Mouse (Mus musculus) limb, embryonic 14.5 days (tissue): ENCODE data around the gene E2f2. TPM values are rescaled to one million over a fixed set of nuclear protein-coding genes. Genes with fewer than 3 reads are reported as not detected.
A peak's percentile ranks its signal among the peaks of the same experiment; 100 is the strongest.

Source experiments
- ATAC-seq: fragments of 200-750 bp; cut with Nextera tagmentation; 2 replicates; pipeline ENCODE4 v1.8.0; 2017; ENCODE audit warnings: low read depth, moderate number of reproducible peaks, moderate TSS enrichment; ENCODE audit not compliant: low FRiP score
- DNase-seq: peaks from one replicate; pipeline ENCODE4 v3.0.0-alpha.2; 2015; ENCODE audit warnings: low spot score
- H3K27ac ChIP-seq: fragments of 300-500 bp; sonication (generic); replicated peaks from 2 replicates; pipeline ENCODE4 v1.5.1; 2014; ENCODE audit warnings: low read depth, mild to moderate bottlenecking, low read length, moderate library complexity, mixed read lengths
- H3K27me3 ChIP-seq: fragments of 300-500 bp; sonication (generic); 2 replicates; pipeline ENCODE4 v1.6.1; 2014; ENCODE audit warnings: low read length, mixed read lengths; ENCODE audit not compliant: control insufficient read depth, insufficient read depth
- H3K36me3 ChIP-seq: fragments of 300-500 bp; sonication (generic); 2 replicates; pipeline ENCODE4 v1.6.1; 2014; ENCODE audit warnings: mild to moderate bottlenecking, low read length, moderate library complexity, mixed read lengths; ENCODE audit not compliant: control insufficient read depth, insufficient read depth
- H3K4me1 ChIP-seq: fragments of 300-500 bp; sonication (generic); 2 replicates; pipeline ENCODE4 v1.6.1; 2014; ENCODE audit warnings: antibody characterized with exemption, low read length, mixed read lengths; ENCODE audit not compliant: control insufficient read depth, insufficient read depth
- H3K4me2 ChIP-seq: fragments of 300-500 bp; sonication (generic); replicated peaks from 2 replicates; pipeline ENCODE4 v1.6.1; 2014; ENCODE audit warnings: low read depth, mild to moderate bottlenecking, low read length, moderate library complexity; ENCODE audit not compliant: severe bottlenecking
- H3K4me3 ChIP-seq: fragments of 300-500 bp; sonication (generic); replicated peaks from 2 replicates; pipeline ENCODE4 v1.5.1; 2014; ENCODE audit warnings: low read length
- H3K9ac ChIP-seq: fragments of 300-500 bp; sonication (generic); 2 replicates; pipeline ENCODE4 v1.6.1; 2014; ENCODE audit warnings: mild to moderate bottlenecking, low read depth, low read length, moderate library complexity; ENCODE audit not compliant: severe bottlenecking
- H3K9me3 ChIP-seq: fragments of 300-500 bp; sonication (generic); 2 replicates; pipeline ENCODE4 v1.6.1; 2016; ENCODE audit warnings: low read length; ENCODE audit not compliant: control insufficient read depth
- POLR2A ChIP-seq: fragments of 200-500 bp; IDR thresholded peaks from 2 replicates; pipeline ENCODE4 v1.8.0; 2012; ENCODE audit warnings: inconsistent platforms, mild to moderate bottlenecking, moderate library complexity, borderline replicate concordance; ENCODE audit not compliant: insufficient read depth, insufficient read length; ENCODE audit errors: extremely low read depth
- WGBS: fragments of 180-500 bp; shearing (Covaris S2); extraction: QIAGEN DNeasy Blood & Tissue Kit; methylation state at CpG from one replicate; pipeline ENCODE4 v1.1.7; 2014; 5-methylcytosine and 5-hydroxymethylcytosine counted together
- polyA plus RNA-seq, 2 experiments: library from polyadenylated mRNA; depleted of rRNA in 1 of 2; stranded (reverse) in 1 of 2; unstranded in 1 of 2; fragments of >200 nt; fragmentation: Nextera tagmentation in 1 of 2; extraction: Ambion mirVana in 1 of 2; gene quantifications; 2 replicates each; pipeline versions ENCODE4 v1.2.1 to v1.2.3; 2012 to 2014

E2f2 gene
- polyA plus RNA-seq, 2 experiments, result 6.8 to 8.9 TPM

DNA sequence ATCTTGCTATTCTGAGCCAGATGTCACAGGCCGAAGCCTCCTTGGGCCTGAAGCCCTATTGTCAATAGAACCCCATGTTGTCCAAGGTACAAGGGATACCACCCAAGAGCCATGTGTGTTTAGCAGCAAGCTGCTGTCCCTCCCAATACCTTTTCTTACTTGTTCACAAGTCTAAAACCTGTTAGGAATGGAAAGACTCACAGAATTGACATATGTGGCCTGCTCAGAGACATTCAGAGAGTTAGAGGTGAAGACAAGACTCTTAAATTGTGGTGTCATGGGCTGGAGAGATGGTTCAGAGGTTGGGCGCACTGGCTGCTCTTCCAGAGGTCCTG, 23.2 kb upstream of the E2f2 start:
- Histone ChIP-seq H3K9me3 (no peaks in the 10 kb centered on the region), H3K9ac (no peak overlapping the region), H3K27me3 (no peaks in the 10 kb centered on the region), H3K27ac (peak overlapping the region; percentile 99), H3K4me2 (no peak overlapping the region), H3K4me1 (peaks cover 50% of the 10 kb centered on the region), H3K36me3 (peaks cover 12% of the 10 kb centered on the region), H3K4me3 (no peak overlapping the region)
- 65% methylated on average over 2 of the region's 2 CpGs for WGBS
- no peak for ATAC-seq
- TF ChIP-seq POLR2A, result no peak
- DNase-seq, result no peak

GRCm38 (mm10) chr4:136149734-136150133, 22.5 kb upstream of the E2f2 start:
- WGBS, result 38% methylated on average over 3 of the region's 3 CpGs
- peaks cover 11% of the 10 kb centered on the region for H3K36me3 ChIP-seq
- H3K4me2 ChIP-seq, result no peak overlapping the region
- DNase-seq (no peak), ATAC-seq (no peak)
- peaks cover 54% of the 10 kb centered on the region for H3K4me1 ChIP-seq
- H3K4me3 ChIP-seq, result no peak overlapping the region
- no peaks in the 10 kb centered on the region for H3K27me3 ChIP-seq
- no peak overlapping the region for H3K9ac ChIP-seq
- peak overlapping the region; percentile 73 for H3K27ac ChIP-seq
- TF ChIP-seq POLR2A, result no peak
- no peaks in the 10 kb centered on the region for H3K9me3 ChIP-seq

GRCm38 (mm10) chr4:136150596-136150995, 21.6 kb upstream of the E2f2 start:
- H3K4me1 ChIP-seq, result peaks cover 53% of the 10 kb centered on the region
- H3K27ac ChIP-seq, result peak overlapping the region; percentile 73
- no peaks in the 10 kb centered on the region for H3K27me3 ChIP-seq
- H3K36me3 ChIP-seq, result peaks cover 2% of the 10 kb centered on the region; the same call in 1 of the 2 replicates
- 15% methylated on average over 4 of the region's 4 CpGs for WGBS
- H3K9me3 ChIP-seq, result no peaks in the 10 kb centered on the region
- no peak overlapping the region for H3K9ac ChIP-seq
- no peak for TF ChIP-seq POLR2A
- peak; percentile 86 for DNase-seq
- ATAC-seq, result peak; percentile 18; the same call in 1 of the 2 replicates
- no peak overlapping the region for H3K4me3 ChIP-seq
- H3K4me2 ChIP-seq, result peak overlapping the region; percentile 34; the same call in 1 of the 2 replicates

DNA sequence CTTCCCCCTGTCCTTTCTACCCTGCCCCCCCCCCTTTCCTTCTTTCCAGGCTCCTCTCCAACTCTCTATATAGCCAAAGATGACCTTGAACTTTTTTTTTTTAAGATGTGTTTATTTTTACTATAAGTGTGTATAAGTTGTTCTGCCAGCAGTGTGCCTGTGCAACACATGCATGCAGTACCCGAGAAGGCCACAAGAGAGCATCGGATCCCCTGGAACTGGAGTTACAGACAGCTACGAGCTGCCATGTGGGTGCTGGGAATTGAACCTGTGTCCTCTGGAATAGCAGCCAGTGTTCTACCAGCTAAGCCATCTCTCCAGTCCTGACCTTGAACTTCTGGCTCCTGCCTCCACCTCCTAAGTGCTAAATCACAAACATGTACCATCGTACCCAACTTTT, 19.4 kb upstream of the E2f2 start:
- DNase-seq, result no peak
- no peak for TF ChIP-seq POLR2A

GRCm38 (mm10) chr4:136154462-136154861, 17.7 kb upstream of the E2f2 start:
- no peaks in the 10 kb centered on the region for H3K9me3 ChIP-seq
- ATAC-seq (no peak), DNase-seq (no peak)
- H3K4me1 ChIP-seq, result peaks cover 26% of the 10 kb centered on the region
- no peak overlapping the region for H3K4me3 ChIP-seq
- H3K4me2 ChIP-seq, result no peak overlapping the region
- no peaks in the 10 kb centered on the region for H3K36me3 ChIP-seq
- no peak overlapping the region for H3K9ac ChIP-seq
- H3K27me3 ChIP-seq, result no peaks in the 10 kb centered on the region
- H3K27ac ChIP-seq, result 0 out of 2 replicates have a peak overlapping the region, but pooled peaks have one; percentile 9
- WGBS, result 45% methylated on average over 9 of the region's 9 CpGs
- no peak for TF ChIP-seq POLR2A

More for the DNA sequence above, 19.4 kb upstream of the E2f2 start:
- ATAC-seq, result no peak
- Histone ChIP-seq H3K36me3 (no peaks in the 10 kb centered on the region), H3K4me2 (no peak overlapping the region), H3K9ac (no peak overlapping the region), H3K4me1 (peaks cover 35% of the 10 kb centered on the region), H3K27me3 (no peaks in the 10 kb centered on the region), H3K27ac (no peak overlapping the region), H3K4me3 (no peak overlapping the region), H3K9me3 (no peaks in the 10 kb centered on the region)
- 91% methylated on average over 4 of the region's 4 CpGs for WGBS

DNA sequence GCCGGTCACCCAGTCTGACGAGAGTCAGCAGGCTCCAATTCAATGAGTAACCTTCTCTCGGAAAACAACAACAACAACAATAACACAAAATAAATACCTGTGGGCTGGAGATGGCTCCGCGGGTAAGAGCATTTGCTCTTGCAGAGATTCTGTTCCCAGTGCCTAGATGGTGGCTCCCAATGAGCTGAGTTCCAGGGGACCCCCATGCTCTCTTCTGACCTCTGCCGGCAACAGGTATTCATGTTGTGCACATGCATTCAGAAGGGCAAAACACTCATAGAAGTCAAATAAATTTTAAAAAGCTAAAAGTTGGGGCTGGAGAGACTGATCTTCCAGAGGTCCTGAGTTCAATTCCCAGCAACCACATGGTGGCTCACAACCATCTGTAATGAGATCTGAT, 13.7 kb upstream of the E2f2 start:
- no peak overlapping the region for H3K9ac ChIP-seq
- DNase-seq (no peak), ATAC-seq (no peak)
- TF ChIP-seq POLR2A, result no peak
- H3K27me3 ChIP-seq, result no peaks in the 10 kb centered on the region
- no peak overlapping the region for H3K4me3 ChIP-seq
- peaks cover 6% of the 10 kb centered on the region; the same call in 1 of the 2 replicates for H3K4me1 ChIP-seq
- H3K27ac ChIP-seq, result no peak overlapping the region
- no peak overlapping the region for H3K4me2 ChIP-seq
- H3K9me3 ChIP-seq, result no peaks in the 10 kb centered on the region
- 80% methylated on average over 6 of the region's 6 CpGs for WGBS
- no peaks in the 10 kb centered on the region for H3K36me3 ChIP-seq
